Mouse (Mus musculus): ENCODE data around the gene Rasd1. TPM values are rescaled to one million over a fixed set of nuclear protein-coding genes. Genes with fewer than 3 reads are reported as not detected.

Rasd1 gene
- polyA plus RNA-seq (2016; fragmentation: Nextera tagmentation; extraction: Ambion mirVana) = 2.6 and 3.2 TPM in 2 replicates

GRCm38 (mm10) chr11:59964818-59965217, at the start of gene Rasd1:
Rasd1 (minus strand) TSS chr11:59964944.
- Histone ChIP-seq H3K4me3 (peak within 1 kb of the TSS; percentile 43), H3K27me3 (peaks cover 29% of the 10 kb centered on the region), H3K27ac (no peak within 1 kb of the TSS), H3K36me3 (0 out of 2 replicates have a peak, but pooled peaks cover 7% of the 10 kb centered on the region), H3K9me3 (no peaks in the 10 kb centered on the region), H3K9ac (peak within 1 kb of the TSS; percentile 63), H3K4me1 (peaks cover 46% of the 10 kb centered on the region), H3K4me2 (replicated peaks) (peak within 1 kb of the TSS; percentile 87)
- 1% methylated on average over 28 of the region's 28 CpGs for WGBS
- peak; percentile 70; the same call in 1 of the 2 replicates for ATAC-seq (ENCODE audit: insufficient number of reproducible peaks, insufficient read depth, low FRiP score, low TSS enrichment)

GRCm38 (mm10) chr11:60011516-60011915, 46.8 kb upstream of the Rasd1 start:
- Histone ChIP-seq H3K27me3 (no peaks in the 10 kb centered on the region; the same call in 1 of the 2 replicates), H3K9ac (no peak overlapping the region), H3K4me3 (no peak overlapping the region), H3K9me3 (no peaks in the 10 kb centered on the region), H3K36me3 (no peaks in the 10 kb centered on the region), H3K4me1 (no peaks in the 10 kb centered on the region), H3K27ac (no peak overlapping the region), H3K4me2 (replicated peaks) (no peak overlapping the region)
- WGBS = 84% methylated on average over 3 of the region's 3 CpGs
- no peak for ATAC-seq (ENCODE audit: insufficient number of reproducible peaks, insufficient read depth, low FRiP score, low TSS enrichment)

GRCm38 (mm10) chr11:60009451-60009850, 44.7 kb upstream of the Rasd1 start:
- H3K27me3 ChIP-seq = no peaks in the 10 kb centered on the region; the same call in 1 of the 2 replicates
- H3K36me3 ChIP-seq = no peaks in the 10 kb centered on the region
- H3K9ac ChIP-seq = no peak overlapping the region
- H3K4me1 ChIP-seq = no peaks in the 10 kb centered on the region
- H3K4me2 ChIP-seq (replicated peaks) = no peak overlapping the region
- ATAC-seq (ENCODE audit: insufficient number of reproducible peaks, insufficient read depth, low FRiP score, low TSS enrichment) = no peak
- H3K9me3 ChIP-seq = no peaks in the 10 kb centered on the region
- H3K4me3 ChIP-seq = no peak overlapping the region
- 73% methylated on average over 3 of the region's 3 CpGs for WGBS
- no peak overlapping the region for H3K27ac ChIP-seq

- Histone ChIP-seq H3K36me3 (no peaks in the 10 kb centered on the region), H3K4me3 (no peak overlapping the region), H3K4me1 (no peaks in the 10 kb centered on the region), H3K9ac (no peak overlapping the region), H3K4me2 (replicated peaks) (no peak overlapping the region), H3K27ac (no peak overlapping the region), H3K27me3 (no peaks in the 10 kb centered on the region; the same call in 1 of the 2 replicates), H3K9me3 (no peaks in the 10 kb centered on the region)
- ATAC-seq (ENCODE audit: insufficient number of reproducible peaks, insufficient read depth, low FRiP score, low TSS enrichment) = no peak
- 62% methylated on average over 3 of the region's 3 CpGs for WGBS
Observed at GRCm38 (mm10) chr11:60005866-60006265, 41.1 kb upstream of the Rasd1 start.

GRCm38 (mm10) chr11:60004716-60005115, 40.0 kb upstream of the Rasd1 start:
- Histone ChIP-seq H3K36me3 (no peaks in the 10 kb centered on the region), H3K27ac (no peak overlapping the region), H3K4me1 (no peaks in the 10 kb centered on the region), H3K4me2 (replicated peaks) (no peak overlapping the region), H3K4me3 (no peak overlapping the region), H3K9me3 (no peaks in the 10 kb centered on the region), H3K27me3 (no peaks in the 10 kb centered on the region; the same call in 1 of the 2 replicates), H3K9ac (no peak overlapping the region)
- 76% methylated on average over 6 of the region's 6 CpGs for WGBS
- no peak for ATAC-seq (ENCODE audit: insufficient number of reproducible peaks, insufficient read depth, low FRiP score, low TSS enrichment)

- WGBS = 83% methylated on average over 8 of the region's 8 CpGs
- Histone ChIP-seq H3K4me2 (replicated peaks) (no peak overlapping the region), H3K9me3 (no peaks in the 10 kb centered on the region), H3K27me3 (no peaks in the 10 kb centered on the region; the same call in 1 of the 2 replicates), H3K4me1 (no peaks in the 10 kb centered on the region), H3K27ac (no peak overlapping the region), H3K36me3 (no peaks in the 10 kb centered on the region), H3K9ac (no peak overlapping the region), H3K4me3 (no peak overlapping the region)
- ATAC-seq (ENCODE audit: insufficient number of reproducible peaks, insufficient read depth, low FRiP score, low TSS enrichment) = no peak
Observed at GRCm38 (mm10) chr11:60003811-60004210, 39.1 kb upstream of the Rasd1 start.

- Histone ChIP-seq H3K4me1 (no peaks in the 10 kb centered on the region), H3K4me3 (no peak overlapping the region), H3K27ac (no peak overlapping the region), H3K9ac (no peak overlapping the region), H3K27me3 (no peaks in the 10 kb centered on the region), H3K9me3 (no peaks in the 10 kb centered on the region), H3K36me3 (no peaks in the 10 kb centered on the region), H3K4me2 (replicated peaks) (no peak overlapping the region)
- no peak for ATAC-seq (ENCODE audit: insufficient number of reproducible peaks, insufficient read depth, low FRiP score, low TSS enrichment)
- WGBS = 86% methylated on average over 5 of the region's 5 CpGs
Observed at GRCm38 (mm10) chr11:60001231-60001980, 36.7 kb upstream of the Rasd1 start.

- Histone ChIP-seq H3K9ac (no peak overlapping the region), H3K4me2 (replicated peaks) (no peak overlapping the region), H3K36me3 (no peaks in the 10 kb centered on the region), H3K9me3 (no peaks in the 10 kb centered on the region), H3K27ac (no peak overlapping the region), H3K27me3 (no peaks in the 10 kb centered on the region), H3K4me1 (peaks cover 7% of the 10 kb centered on the region; the same call in 1 of the 2 replicates), H3K4me3 (no peak overlapping the region)
- ATAC-seq (ENCODE audit: insufficient number of reproducible peaks, insufficient read depth, low FRiP score, low TSS enrichment) = no peak
- WGBS = 71% methylated on average over 9 of the region's 9 CpGs
Observed at GRCm38 (mm10) chr11:59994318-59994717, 29.6 kb upstream of the Rasd1 start.

GRCm38 (mm10) chr11:59991365-59991764, 26.6 kb upstream of the Rasd1 start:
- no peak for ATAC-seq (ENCODE audit: insufficient number of reproducible peaks, insufficient read depth, low FRiP score, low TSS enrichment)
- no peak overlapping the region for H3K4me3 ChIP-seq
- H3K27me3 ChIP-seq = no peaks in the 10 kb centered on the region
- peaks cover 7% of the 10 kb centered on the region; the same call in 1 of the 2 replicates for H3K4me1 ChIP-seq
- WGBS = 71% methylated on average over 8 of the region's 8 CpGs
- no peak overlapping the region for H3K27ac ChIP-seq
- no peaks in the 10 kb centered on the region for H3K36me3 ChIP-seq
- no peak overlapping the region for H3K4me2 ChIP-seq (replicated peaks)
- no peaks in the 10 kb centered on the region for H3K9me3 ChIP-seq
- no peak overlapping the region for H3K9ac ChIP-seq

GRCm38 (mm10) chr11:59989406-59989805, 24.7 kb upstream of the Rasd1 start:
- no peak overlapping the region for H3K9ac ChIP-seq
- H3K4me3 ChIP-seq = no peak overlapping the region
- no peaks in the 10 kb centered on the region for H3K27me3 ChIP-seq
- no peak overlapping the region for H3K4me2 ChIP-seq (replicated peaks)
- H3K36me3 ChIP-seq = no peaks in the 10 kb centered on the region
- peaks cover 7% of the 10 kb centered on the region; the same call in 1 of the 2 replicates for H3K4me1 ChIP-seq
- no peaks in the 10 kb centered on the region for H3K9me3 ChIP-seq
- 0 out of 2 replicates have a peak overlapping the region, but pooled peaks have one; percentile 6 for H3K27ac ChIP-seq
- 48% methylated on average over 1 of the region's 1 CpGs for WGBS
- ATAC-seq (ENCODE audit: insufficient number of reproducible peaks, insufficient read depth, low FRiP score, low TSS enrichment) = no peak

- Histone ChIP-seq H3K9me3 (no peaks in the 10 kb centered on the region), H3K9ac (no peak overlapping the region), H3K4me2 (replicated peaks) (no peak overlapping the region), H3K4me1 (0 out of 2 replicates have a peak, but pooled peaks cover 4% of the 10 kb centered on the region), H3K36me3 (no peaks in the 10 kb centered on the region), H3K27me3 (no peaks in the 10 kb centered on the region), H3K4me3 (no peak overlapping the region), H3K27ac (no peak overlapping the region)
- WGBS = 76% methylated on average over 5 of the region's 5 CpGs
- ATAC-seq (ENCODE audit: insufficient number of reproducible peaks, insufficient read depth, low FRiP score, low TSS enrichment) = no peak
Observed at GRCm38 (mm10) chr11:59977831-59978230, 13.1 kb upstream of the Rasd1 start.

- ATAC-seq (ENCODE audit: insufficient number of reproducible peaks, insufficient read depth, low FRiP score, low TSS enrichment) = no peak
- Histone ChIP-seq H3K4me1 (no peaks in the 10 kb centered on the region), H3K9ac (no peak overlapping the region), H3K9me3 (no peaks in the 10 kb centered on the region), H3K4me3 (no peak overlapping the region), H3K4me2 (replicated peaks) (no peak overlapping the region), H3K27me3 (no peaks in the 10 kb centered on the region), H3K27ac (no peak overlapping the region), H3K36me3 (no peaks in the 10 kb centered on the region)
- 36% methylated on average over 10 of the region's 10 CpGs for WGBS
Observed at GRCm38 (mm10) chr11:59975241-59975640, 10.5 kb upstream of the Rasd1 start.
